Comparison of ENCODE assay signal across 19 mouse cellular contexts in genomic region chr2:178263055-178263454, GRCm38 (mm10).
DNase-seq lines count a peak whose midpoint lies in the region; ATAC-seq lines count a peak whose summit lies in the region.
"Had no signal": no experiment of that assay in that cellular context is flagged by ENCODE, and none has a peak within 500 bp of the region (broad histone marks: within the 10 kb centered on the region; RNA-seq: fewer than 3 reads in every experiment).

No protein-coding gene starts in this region.

- H3K27me3 ChIP-seq in heart, embryonic 11.5 days (ENCODE audit: control insufficient read depth, insufficient read depth, low read length), result peaks cover 3% of the 10 kb centered on the region; the same call in 1 of the 2 replicates
- H3K27me3 ChIP-seq: embryonic facial prominence, embryonic 12.5 days; forebrain, embryonic 15.5 days had no signal

- intact Hi-C loops in left cerebral cortex, postnatal 10 days (cut with DNase I), result no loop called here

- no peak overlapping the region for H3K9ac ChIP-seq in heart, embryonic 11.5 days (ENCODE audit: low read depth, low read length)
- H3K9ac ChIP-seq: embryonic facial prominence, embryonic 12.5 days; forebrain, embryonic 15.5 days; hindbrain, embryonic 12.5 days had no signal

- peak; percentile 40 to 59 for DNase-seq in left cerebral cortex, adult 18-20 months (ENCODE audit: low spot score in 2 of 2)
- DNase-seq in left cerebral cortex, postnatal 10 days (ENCODE audit: extremely low spot score in 1 of 2, low spot score in 2 of 2), result no peak
- peak; percentile 49 for DNase-seq in right cerebral cortex, adult 18-20 months
- DNase-seq in right cerebral cortex, postnatal 14 days, result no peak
- peak; percentile 54 for DNase-seq in right cerebral cortex, postnatal 25 days
- DNase-seq: adrenal gland, adult 8-10 months; adrenal gland, postnatal 36 days; cerebellum, adult 11 months; cerebellum, adult 8-10 months; cerebellum, postnatal 14 days; gastrocnemius, postnatal 36 days; heart, adult 11 months; heart, postnatal 10 days; heart, postnatal 4 days had no signal

- no peak overlapping the region for H3K4me2 ChIP-seq in heart, embryonic 11.5 days
- H3K4me2 ChIP-seq: embryonic facial prominence, embryonic 12.5 days; forebrain, embryonic 15.5 days; hindbrain, embryonic 12.5 days had no signal

- peaks cover 15% of the 10 kb centered on the region for H3K4me1 ChIP-seq in heart, embryonic 11.5 days (ENCODE audit: control insufficient read depth, insufficient read depth, low read length)

- 88% methylated on average over 4 of the region's 4 CpGs for WGBS in heart, embryonic 11.5 days (ENCODE audit: insufficient replicate concordance)

- H3K27ac ChIP-seq in heart, embryonic 11.5 days (ENCODE audit: low read depth, low read length), result no peak overlapping the region
- H3K27ac ChIP-seq: embryonic facial prominence, embryonic 12.5 days; forebrain, embryonic 15.5 days; hindbrain, embryonic 12.5 days had no signal

- H3K9me3 ChIP-seq in heart, embryonic 11.5 days (replicated peaks; ENCODE audit: control insufficient read depth, low read length), result no peaks in the 10 kb centered on the region
- H3K9me3 ChIP-seq: embryonic facial prominence, embryonic 12.5 days; forebrain, embryonic 15.5 days; hindbrain, embryonic 12.5 days had no signal

- no peak overlapping the region for H3K4me3 ChIP-seq in heart, embryonic 11.5 days (ENCODE audit: low read depth, low read length)
- H3K4me3 ChIP-seq: embryonic facial prominence, embryonic 12.5 days; forebrain, embryonic 15.5 days; hindbrain, embryonic 12.5 days had no signal

- no peak for ATAC-seq in heart, embryonic 11.5 days (replicated peaks; ENCODE audit: insufficient number of reproducible peaks, low FRiP score, low TSS enrichment)
- ATAC-seq: forebrain, embryonic 15.5 days; hindbrain, postnatal 0 days had no signal

- H3K36me3 ChIP-seq in heart, embryonic 11.5 days (ENCODE audit: control insufficient read depth, insufficient read depth, low read length), result no peaks in the 10 kb centered on the region
- H3K36me3 ChIP-seq: embryonic facial prominence, embryonic 12.5 days; hindbrain, embryonic 12.5 days had no signal

Comparison
In these comparisons a context has a peak if more than half of its experiments do, and no peak if none do; other contexts are left out.
1. DNase-seq: peak in left cerebral cortex, adult 18-20 months (2 of 2), right cerebral cortex, adult 18-20 months (single experiment) and right cerebral cortex, postnatal 25 days (single experiment); none in left cerebral cortex, postnatal 10 days (0 of 2) and right cerebral cortex, postnatal 14 days (single experiment).